Mouse (Mus musculus): ENCODE results near the gene Spag5.

DNA sequence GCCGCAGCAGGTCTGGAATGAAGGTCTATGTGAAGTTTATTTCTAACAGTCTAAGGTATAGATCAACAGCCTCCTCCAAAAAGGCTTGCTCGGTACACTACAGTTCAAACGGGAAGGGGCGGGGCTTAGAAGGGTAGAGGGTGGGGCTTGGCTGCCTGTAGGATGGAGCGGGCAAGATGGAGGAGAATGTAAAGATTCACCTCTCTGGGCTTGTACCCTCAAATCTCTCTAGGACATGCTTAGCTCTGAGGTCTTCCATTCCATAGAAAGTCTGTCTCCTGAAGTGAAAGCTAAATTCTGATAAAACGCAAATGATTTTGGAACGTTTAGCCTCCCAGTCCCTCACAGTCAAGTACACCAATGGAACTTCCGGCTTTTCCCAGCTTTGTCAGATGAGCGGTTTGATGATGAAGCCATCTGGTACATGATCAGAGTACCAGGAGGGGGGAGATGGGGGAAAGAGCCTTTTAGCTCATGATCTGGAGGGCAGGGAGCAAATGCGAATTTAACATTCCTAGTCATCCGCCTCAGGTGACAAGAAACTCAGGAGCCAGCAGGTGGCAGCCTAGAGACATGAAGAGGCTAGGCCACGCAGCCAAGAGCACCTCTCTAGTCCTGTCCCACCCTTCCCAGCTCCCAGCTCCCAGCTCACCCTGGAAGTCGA is 58.9 kb downstream of the Spag5 start:
- peak; percentile 68 for TF ChIP-seq POLR2A (IDR thresholded peaks at IDR 0.05; ENCODE audit: insufficient read depth, low read length)
- no peak for TF ChIP-seq EP300 (IDR thresholded peaks at IDR 0.05; ENCODE audit: insufficient read depth, low read depth, low read length)
- TF ChIP-seq CTCF (IDR thresholded peaks at IDR 0.05; ENCODE audit: low read depth, low read length), result peak; percentile 81

Data from ES-Bruce4 (cell line).